Mouse (Mus musculus): ENCODE data around the gene 4930523C07Rik. TPM values are rescaled to one million over a fixed set of nuclear protein-coding genes. Genes with fewer than 3 reads are reported as not detected.

The 4930523C07Rik gene
- polyA plus RNA-seq (2014; fragmentation: Nextera tagmentation; extraction: Ambion mirVana), result 18.9 and 20.2 TPM in 2 replicates

- H3K36me3 ChIP-seq (ENCODE audit: insufficient read depth), result no peaks in the 10 kb centered on the region
- H3K9me3 ChIP-seq (ENCODE audit: low read depth, low read length), result no peaks in the 10 kb centered on the region
- ATAC-seq (ENCODE audit: insufficient read depth), result peak; percentile 80
- DNase-seq, result peak; percentile 81
- peak within 1 kb of the TSS; percentile 66 for H3K9ac ChIP-seq
- WGBS, result under 1% methylated on average over 32 of the region's 33 CpGs
- H3K27me3 ChIP-seq (ENCODE audit: insufficient read depth, low read length), result no peaks in the 10 kb centered on the region
- TF ChIP-seq CTCF (IDR thresholded peaks at IDR 0.05; ENCODE audit: low read depth), result peak; percentile 75
- H3K4me2 ChIP-seq, result peak within 1 kb of the TSS; percentile 79
- peak within 1 kb of the TSS; percentile 51 for H3K4me3 ChIP-seq (ENCODE audit: low read depth, low read length)
- peak within 1 kb of the TSS; percentile 62; the same call in 1 of the 2 replicates for H3K27ac ChIP-seq (ENCODE audit: low read depth)
- peaks cover 13% of the 10 kb centered on the region for H3K4me1 ChIP-seq (ENCODE audit: insufficient read depth)
Observed at GRCm38 (mm10) chr1:160044237-160045021, at the start of gene 4930523C07Rik. Gene 4930523C07Rik, plus strand, starts transcription at chr1:160044382.

GRCm38 (mm10) chr1:159997329-159997728 lies 46.9 kb upstream of the 4930523C07Rik start:
- Histone ChIP-seq H3K36me3 (ENCODE audit: insufficient read depth) (no peaks in the 10 kb centered on the region), H3K27me3 (ENCODE audit: insufficient read depth, low read length) (no peaks in the 10 kb centered on the region), H3K27ac (ENCODE audit: low read depth) (no peak overlapping the region), H3K4me1 (ENCODE audit: insufficient read depth) (no peaks in the 10 kb centered on the region), H3K4me2 (no peak overlapping the region), H3K9ac (no peak overlapping the region), H3K9me3 (ENCODE audit: low read depth, low read length) (no peaks in the 10 kb centered on the region), H3K4me3 (ENCODE audit: low read depth, low read length) (no peak overlapping the region)
- no peak for TF ChIP-seq CTCF (IDR thresholded peaks at IDR 0.05; ENCODE audit: low read depth)
- 47% methylated on average over 2 of the region's 2 CpGs for WGBS
- peak; percentile 1 for DNase-seq
- no peak for ATAC-seq (ENCODE audit: insufficient read depth)

GRCm38 (mm10) chr1:159998349-159998748 lies 45.8 kb upstream of the 4930523C07Rik start:
- Histone ChIP-seq H3K27ac (ENCODE audit: low read depth) (no peak overlapping the region), H3K4me2 (no peak overlapping the region), H3K4me1 (ENCODE audit: insufficient read depth) (no peaks in the 10 kb centered on the region), H3K4me3 (ENCODE audit: low read depth, low read length) (no peak overlapping the region), H3K36me3 (ENCODE audit: insufficient read depth) (no peaks in the 10 kb centered on the region), H3K9ac (no peak overlapping the region), H3K9me3 (ENCODE audit: low read depth, low read length) (no peaks in the 10 kb centered on the region), H3K27me3 (ENCODE audit: insufficient read depth, low read length) (no peaks in the 10 kb centered on the region)
- ATAC-seq (ENCODE audit: insufficient read depth) (no peak), DNase-seq (no peak)
- TF ChIP-seq CTCF (IDR thresholded peaks at IDR 0.05; ENCODE audit: low read depth), result no peak
- 72% methylated on average over 1 of the region's 1 CpGs for WGBS

- no peak for ATAC-seq (ENCODE audit: insufficient read depth)
- Histone ChIP-seq H3K4me2 (no peak overlapping the region), H3K27me3 (ENCODE audit: insufficient read depth, low read length) (no peaks in the 10 kb centered on the region), H3K9me3 (ENCODE audit: low read depth, low read length) (no peaks in the 10 kb centered on the region), H3K27ac (ENCODE audit: low read depth) (no peak overlapping the region), H3K36me3 (ENCODE audit: insufficient read depth) (no peaks in the 10 kb centered on the region), H3K9ac (no peak overlapping the region), H3K4me1 (ENCODE audit: insufficient read depth) (no peaks in the 10 kb centered on the region), H3K4me3 (ENCODE audit: low read depth, low read length) (no peak overlapping the region)
- DNase-seq, result no peak
- WGBS, result 75% methylated on average over 3 of the region's 3 CpGs
- no peak for TF ChIP-seq CTCF (IDR thresholded peaks at IDR 0.05; ENCODE audit: low read depth)
Observed at GRCm38 (mm10) chr1:159999232-159999631, 45.0 kb upstream of the 4930523C07Rik start.

- Histone ChIP-seq H3K4me2 (no peak overlapping the region), H3K4me3 (ENCODE audit: low read depth, low read length) (no peak overlapping the region), H3K27ac (ENCODE audit: low read depth) (no peak overlapping the region), H3K36me3 (ENCODE audit: insufficient read depth) (no peaks in the 10 kb centered on the region), H3K9ac (no peak overlapping the region), H3K9me3 (ENCODE audit: low read depth, low read length) (no peaks in the 10 kb centered on the region), H3K27me3 (ENCODE audit: insufficient read depth, low read length) (no peaks in the 10 kb centered on the region), H3K4me1 (ENCODE audit: insufficient read depth) (no peaks in the 10 kb centered on the region)
- ATAC-seq (ENCODE audit: insufficient read depth) (no peak), DNase-seq (no peak)
- TF ChIP-seq CTCF (IDR thresholded peaks at IDR 0.05; ENCODE audit: low read depth), result no peak
- 64% methylated on average over 4 of the region's 4 CpGs for WGBS
Observed at GRCm38 (mm10) chr1:160005319-160005718, 38.9 kb upstream of the 4930523C07Rik start.

- 86% methylated on average over 8 of the region's 8 CpGs for WGBS
- H3K27ac ChIP-seq (ENCODE audit: low read depth), result no peak overlapping the region
- DNase-seq (no peak), ATAC-seq (ENCODE audit: insufficient read depth) (no peak)
- no peaks in the 10 kb centered on the region for H3K4me1 ChIP-seq (ENCODE audit: insufficient read depth)
- no peak overlapping the region for H3K9ac ChIP-seq
- H3K9me3 ChIP-seq (ENCODE audit: low read depth, low read length), result no peaks in the 10 kb centered on the region
- H3K27me3 ChIP-seq (ENCODE audit: insufficient read depth, low read length), result no peaks in the 10 kb centered on the region
- TF ChIP-seq CTCF (IDR thresholded peaks at IDR 0.05; ENCODE audit: low read depth), result no peak
- H3K4me3 ChIP-seq (ENCODE audit: low read depth, low read length), result no peak overlapping the region
- H3K36me3 ChIP-seq (ENCODE audit: insufficient read depth), result no peaks in the 10 kb centered on the region
- no peak overlapping the region for H3K4me2 ChIP-seq
Observed at GRCm38 (mm10) chr1:160006919-160007588, 37.1 kb upstream of the 4930523C07Rik start.

GRCm38 (mm10) chr1:160013042-160013441 lies 31.1 kb upstream of the 4930523C07Rik start:
- WGBS, result 66% methylated on average over 3 of the region's 3 CpGs
- H3K36me3 ChIP-seq (ENCODE audit: insufficient read depth), result no peaks in the 10 kb centered on the region
- no peak overlapping the region for H3K4me2 ChIP-seq
- TF ChIP-seq CTCF (IDR thresholded peaks at IDR 0.05; ENCODE audit: low read depth), result no peak
- no peaks in the 10 kb centered on the region for H3K9me3 ChIP-seq (ENCODE audit: low read depth, low read length)
- no peaks in the 10 kb centered on the region for H3K4me1 ChIP-seq (ENCODE audit: insufficient read depth)
- H3K9ac ChIP-seq, result no peak overlapping the region
- no peak for DNase-seq
- H3K4me3 ChIP-seq (ENCODE audit: low read depth, low read length), result no peak overlapping the region
- ATAC-seq (ENCODE audit: insufficient read depth), result no peak
- no peaks in the 10 kb centered on the region for H3K27me3 ChIP-seq (ENCODE audit: insufficient read depth, low read length)
- no peak overlapping the region for H3K27ac ChIP-seq (ENCODE audit: low read depth)
